ENCODE assay signal across 51 mouse cellular contexts in genomic region chr3:97653781-97654180, GRCm38 (mm10). TPM values are rescaled to one million over a fixed set of nuclear protein-coding genes. Genes with fewer than 3 reads are reported as not detected.
"Had no signal": no experiment of that assay in that cellular context is flagged by ENCODE, and none has a peak within 500 bp of the region (broad histone marks: within the 10 kb centered on the region; RNA-seq: fewer than 3 reads in every experiment).

No protein-coding gene starts in this region.

- H3K27me3 ChIP-seq: heart, embryonic 12.5 days; heart, embryonic 13.5 days; heart, embryonic 15.5 days; hindbrain, embryonic 12.5 days; hindbrain, embryonic 13.5 days; hindbrain, embryonic 15.5 days; intestine, embryonic 15.5 days; kidney, embryonic 15.5 days had no signal

- H3K9ac ChIP-seq: heart, embryonic 12.5 days; heart, embryonic 13.5 days; heart, embryonic 15.5 days; hindbrain, embryonic 12.5 days; hindbrain, embryonic 13.5 days; hindbrain, embryonic 14.5 days; hindbrain, embryonic 15.5 days; intestine, embryonic 15.5 days; kidney, embryonic 15.5 days had no signal

- H3K9me3 ChIP-seq: heart, embryonic 10.5 days; heart, embryonic 15.5 days; hindbrain, embryonic 12.5 days; hindbrain, embryonic 13.5 days; hindbrain, embryonic 15.5 days; intestine, embryonic 15.5 days; kidney, embryonic 15.5 days had no signal

- H3K36me3 ChIP-seq: heart, embryonic 10.5 days; heart, embryonic 12.5 days; heart, embryonic 13.5 days; heart, embryonic 15.5 days; hindbrain, embryonic 10.5 days; hindbrain, embryonic 12.5 days; hindbrain, embryonic 13.5 days; hindbrain, embryonic 15.5 days; intestine, embryonic 15.5 days; kidney, embryonic 15.5 days had no signal

- DNase-seq: heart, postnatal 10 days; heart, postnatal 14 days; heart, postnatal 36 days; heart, postnatal 4 days; kidney, adult 11 months; kidney, adult 18-20 months; kidney, adult 2 months; kidney, adult 8-10 months; kidney, adult 9 months; kidney, postnatal 10 days; kidney, postnatal 14 days; kidney, postnatal 25 days; kidney, postnatal 36 days; kidney, postnatal 4 days; layer of hippocampus, adult 9-11 months; layer of hippocampus, postnatal 36 days had no signal

- H3K4me3 ChIP-seq: heart, embryonic 10.5 days; heart, embryonic 12.5 days; heart, embryonic 13.5 days; heart, embryonic 15.5 days; hindbrain, embryonic 10.5 days; hindbrain, embryonic 12.5 days; hindbrain, embryonic 13.5 days; hindbrain, embryonic 15.5 days; intestine, embryonic 15.5 days; kidney, embryonic 15.5 days; layer of hippocampus, adult 2 months had no signal

- H3K27ac ChIP-seq: heart, embryonic 13.5 days; heart, embryonic 15.5 days; hindbrain, embryonic 10.5 days; hindbrain, embryonic 12.5 days; hindbrain, embryonic 13.5 days; hindbrain, embryonic 14.5 days; hindbrain, embryonic 15.5 days; hindbrain, postnatal 0 days; intestine, embryonic 15.5 days; kidney, embryonic 15.5 days; kidney, postnatal 0 days; layer of hippocampus, adult 2 months had no signal

- H3K4me2 ChIP-seq: heart, embryonic 11.5 days; heart, embryonic 12.5 days; heart, embryonic 13.5 days; heart, embryonic 15.5 days; hindbrain, embryonic 12.5 days; hindbrain, embryonic 13.5 days; hindbrain, embryonic 14.5 days; hindbrain, embryonic 15.5 days; intestine, embryonic 15.5 days; kidney, embryonic 15.5 days had no signal

- ATAC-seq: hindbrain, embryonic 16.5 days; hindbrain, postnatal 0 days; inflammation-experienced regulatory T-cells, adult 6 months; intestine, embryonic 15.5 days; intestine, embryonic 16.5 days; intestine, postnatal 0 days had no signal

RNA-seq across cellular contexts. Expression of gene Gm17651, which starts 20.7 kb away (rescaled TPM):
- total RNA-seq: heart, postnatal 10 days; heart, postnatal 14 days; heart, postnatal 25 days; heart, postnatal 36 days; heart, postnatal 4 days; hematopoietic stem cell, adult 5-6 weeks; hindbrain, postnatal 0 days; layer of hippocampus, adult 18-20 months; layer of hippocampus, adult 2 months; layer of hippocampus, adult 8-10 months; layer of hippocampus, postnatal 10 days; layer of hippocampus, postnatal 14 days; layer of hippocampus, postnatal 25 days; layer of hippocampus, postnatal 36 days; left cerebral cortex, adult 18-20 months had no signal
- polyA plus RNA-seq: heart, embryonic 10.5 days; heart, embryonic 11.5 days; heart, embryonic 12.5 days; heart, embryonic 13.5 days; heart, embryonic 14.5 days; heart, embryonic 15.5 days; heart, embryonic 16.5 days; heart, postnatal 0 days; hindbrain, embryonic 10.5 days; hindbrain, embryonic 11.5 days; hindbrain, embryonic 12.5 days; hindbrain, embryonic 13.5 days; hindbrain, embryonic 14.5 days; hindbrain, embryonic 15.5 days; hindbrain, embryonic 16.5 days; hindbrain, postnatal 0 days; inflammation-experienced regulatory T-cells, adult 6 months; intestine, embryonic 14.5 days; intestine, embryonic 15.5 days; intestine, embryonic 16.5 days; intestine, postnatal 0 days; kidney, adult 2 months; kidney, embryonic 14.5 days; kidney, embryonic 15.5 days; kidney, embryonic 16.5 days; kidney, postnatal 0 days; large intestine, adult 2 months had no signal
